Mouse (Mus musculus) T-helper 17 cell (primary cell): ENCODE measurements around the gene Slc25a13.
"Not testable (repeated sequence)": the region's sequence is repeated elsewhere in the genome, so short reads cannot be mapped to it uniquely, and the experiment has no call there.

Experiments used
- in situ Hi-C, 2 experiments: fragments of 300-600 bp; cut with MboI, MseI; formaldehyde crosslinking; loops; 1 replicate in 1 of 2; 2 replicates in 1 of 2; pipeline ENCODE4 v1.15.1; 2025; ENCODE audit warnings: high pct_unique_total_duplicates in 2 of 2

Gene Slc25a13

GRCm38 (mm10) chr6:6205599-6206165 is 11.3 kb downstream of the Slc25a13 start:
- in situ Hi-C loops: no loop called here

- in situ Hi-C loops: no loop called here
Measured at GRCm38 (mm10) chr6:6202451-6202850, 14.5 kb downstream of the Slc25a13 start.

- in situ Hi-C loops: no loop called here
Measured at GRCm38 (mm10) chr6:6201977-6202376, 15.0 kb downstream of the Slc25a13 start.

GRCm38 (mm10) chr6:6199138-6199870 is 17.7 kb downstream of the Slc25a13 start:
- in situ Hi-C loops: no loop called here

- in situ Hi-C loops: not testable (repeated sequence)
Measured at GRCm38 (mm10) chr6:6198056-6198455, 18.9 kb downstream of the Slc25a13 start.

GRCm38 (mm10) chr6:6197339-6197738 is 19.6 kb downstream of the Slc25a13 start:
- in situ Hi-C loops: no loop called here

- in situ Hi-C loops: no loop called here
Measured at GRCm38 (mm10) chr6:6196527-6196926, 20.4 kb downstream of the Slc25a13 start.

- in situ Hi-C loops: no loop called here
Measured at GRCm38 (mm10) chr6:6194831-6195230, 22.1 kb downstream of the Slc25a13 start.

- in situ Hi-C loops: no loop called here
Measured at GRCm38 (mm10) chr6:6193906-6194305, 23.1 kb downstream of the Slc25a13 start.

- in situ Hi-C loops: no loop called here
Measured at GRCm38 (mm10) chr6:6192413-6192812, 24.6 kb downstream of the Slc25a13 start.

GRCm38 (mm10) chr6:6191596-6192337 is 25.2 kb downstream of the Slc25a13 start:
- in situ Hi-C loops: no loop called here

- in situ Hi-C loops: no loop called here
Measured at GRCm38 (mm10) chr6:6188970-6189369, 28.0 kb downstream of the Slc25a13 start.

GRCm38 (mm10) chr6:6186468-6186867 is 30.5 kb downstream of the Slc25a13 start:
- in situ Hi-C loops: no loop called here

- in situ Hi-C loops: no loop called here
Measured at GRCm38 (mm10) chr6:6185735-6186068, 31.3 kb downstream of the Slc25a13 start.

- in situ Hi-C loops: no loop called here
Measured at GRCm38 (mm10) chr6:6184921-6185734, 31.8 kb downstream of the Slc25a13 start.

- in situ Hi-C loops: no loop called here
Measured at GRCm38 (mm10) chr6:6183601-6184000, 33.4 kb downstream of the Slc25a13 start.

GRCm38 (mm10) chr6:6182191-6182590 is 34.8 kb downstream of the Slc25a13 start:
- in situ Hi-C loops: no loop called here

GRCm38 (mm10) chr6:6178341-6178740 is 38.6 kb downstream of the Slc25a13 start:
- in situ Hi-C loops: not testable (repeated sequence)

GRCm38 (mm10) chr6:6175350-6175971 is 41.5 kb downstream of the Slc25a13 start:
- in situ Hi-C loops: no loop called here

- in situ Hi-C loops: no loop called here
Measured at GRCm38 (mm10) chr6:6173935-6174561, 42.9 kb downstream of the Slc25a13 start.
